Mouse (Mus musculus): ENCODE measurements around the gene Smim12. TPM values are rescaled to one million over a fixed set of nuclear protein-coding genes. Genes with fewer than 3 reads are reported as not detected.

The Smim12 gene
- total RNA-seq, 2 experiments from 2014 or later, result 33.8 to 49.1 TPM

- no peak for ATAC-seq (replicated peaks; ENCODE audit: poor library complexity)
These were observed 10.0 kb upstream of the Smim12 start for GRCm38 (mm10) chr4:127233416-127234125.

DNA sequence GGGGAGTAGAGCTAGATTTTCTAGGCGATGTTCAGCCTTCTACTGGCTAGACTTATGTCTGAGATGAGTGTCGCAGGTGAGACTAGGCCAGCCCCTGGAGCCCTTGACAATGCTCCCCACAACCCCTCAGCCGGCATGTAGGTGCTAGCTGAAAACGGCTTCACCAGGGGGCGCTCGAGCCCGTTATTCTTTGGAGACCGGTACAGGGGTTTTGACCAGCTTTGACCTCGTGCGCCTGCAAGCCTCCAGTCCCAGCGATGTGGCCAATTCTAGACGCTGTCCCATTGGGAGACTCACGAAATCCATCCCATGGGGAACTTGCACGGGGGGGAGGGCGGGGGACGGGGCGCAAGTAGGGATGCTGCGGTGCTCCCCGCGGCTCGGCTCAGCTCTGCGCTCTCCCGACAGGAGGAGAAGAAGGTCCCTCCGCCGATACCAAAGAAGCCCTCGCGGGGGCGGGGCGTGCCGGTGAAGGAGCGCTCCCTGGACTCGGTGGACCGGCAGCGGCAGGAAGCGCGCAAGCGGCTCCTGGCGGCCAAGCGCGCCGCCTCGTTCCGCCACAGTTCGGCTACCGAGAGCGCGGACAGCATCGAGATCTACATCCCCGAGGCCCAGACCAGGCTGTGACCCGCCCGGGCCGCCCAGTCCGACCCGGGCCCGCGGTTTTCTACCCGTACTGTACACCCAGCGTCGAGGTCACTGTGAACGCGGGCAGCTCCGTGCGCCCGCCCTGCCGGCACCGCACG, 7.7 kb upstream of the Smim12 start:
- peak; percentile 87 for ATAC-seq (replicated peaks; ENCODE audit: poor library complexity)

- no peak for ATAC-seq (replicated peaks; ENCODE audit: poor library complexity)
These were observed 7.0 kb upstream of the Smim12 start for GRCm38 (mm10) chr4:127236631-127237030.

- ATAC-seq (replicated peaks; ENCODE audit: poor library complexity), result no peak
These were observed 6.3 kb upstream of the Smim12 start for GRCm38 (mm10) chr4:127237271-127237670.

DNA sequence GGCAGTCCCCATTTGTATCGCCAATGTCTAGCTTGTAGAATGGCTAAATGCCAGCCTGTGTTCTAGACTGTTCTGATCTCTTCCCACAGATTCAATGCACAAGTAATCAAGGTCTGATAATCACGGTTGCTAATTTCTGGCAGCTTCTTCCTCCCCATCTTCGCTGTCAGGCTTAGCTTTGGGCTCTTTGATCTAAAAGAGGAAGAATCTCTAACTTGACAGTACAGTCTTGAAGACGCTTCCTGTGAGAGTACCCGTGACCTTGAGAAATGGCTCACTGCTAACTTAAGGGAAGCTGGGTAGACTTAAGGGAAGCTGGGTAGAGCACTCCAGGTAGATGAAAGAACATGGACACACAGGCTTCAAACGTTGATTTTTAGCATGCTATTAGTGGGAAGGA, 888 bp upstream of the Smim12 start:
- peak; percentile 50 for ATAC-seq (replicated peaks; ENCODE audit: poor library complexity)

DNA sequence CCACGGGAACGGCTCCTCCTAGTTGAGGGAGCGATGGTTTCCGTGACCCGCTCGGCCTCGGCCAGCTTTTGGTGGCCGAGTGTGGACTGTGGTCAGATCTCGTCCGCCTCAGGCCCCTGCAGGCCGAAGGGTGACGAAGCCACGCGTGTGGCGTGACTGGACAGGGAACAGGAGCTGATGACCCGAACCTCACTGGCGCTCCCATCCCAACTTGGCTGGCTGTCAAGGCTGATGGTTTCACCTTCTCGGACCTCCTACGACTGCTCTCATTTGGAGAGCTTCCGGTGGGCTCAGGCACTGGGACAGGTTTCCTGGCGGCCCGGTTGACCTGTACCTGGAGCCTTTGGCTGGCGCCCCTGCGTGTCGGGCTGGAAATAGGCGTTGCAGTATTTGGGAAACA, 369 bp downstream of the Smim12 start:
- peak; percentile 11 for ATAC-seq (replicated peaks; ENCODE audit: poor library complexity)

- peak; percentile 99 for ATAC-seq (replicated peaks; ENCODE audit: poor library complexity)
These were observed 6.2 kb downstream of the Smim12 start for GRCm38 (mm10) chr4:127249701-127250349.

DNA sequence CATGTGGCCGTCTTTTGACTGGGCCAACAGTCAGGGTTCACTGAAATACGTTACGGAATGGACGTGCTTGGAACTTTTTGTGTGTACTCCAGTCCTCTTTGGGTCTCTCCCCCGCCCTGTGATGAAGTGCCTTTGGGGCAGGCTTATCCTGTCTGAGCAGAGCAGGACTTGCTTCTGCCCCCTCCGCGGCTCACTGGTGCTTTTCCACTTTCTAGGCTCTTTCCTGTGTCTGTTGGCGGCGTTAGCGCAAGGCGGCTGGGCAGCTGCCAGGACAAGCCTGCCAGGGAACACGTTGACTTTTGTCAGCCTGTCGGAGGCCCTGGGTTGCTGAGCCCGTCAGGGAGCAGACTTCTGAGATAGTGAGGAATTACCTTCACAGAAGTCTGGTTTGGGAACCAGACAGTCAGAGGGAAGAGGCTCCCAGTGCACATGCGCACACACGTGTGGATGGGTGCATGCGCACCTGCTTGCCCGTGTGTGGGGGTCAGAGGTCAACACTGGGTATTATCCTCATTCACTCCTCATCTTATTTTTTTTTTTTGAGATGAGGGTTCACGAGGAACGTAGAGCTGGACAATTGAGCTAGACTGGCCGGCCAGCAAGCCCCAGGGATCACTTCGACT, 8.5 kb downstream of the Smim12 start:
- peak; percentile 45 for ATAC-seq (replicated peaks; ENCODE audit: poor library complexity)

GRCm38 (mm10) chr4:127256739-127257138, 13.2 kb downstream of the Smim12 start:
- ATAC-seq (replicated peaks; ENCODE audit: poor library complexity), result no peak

DNA sequence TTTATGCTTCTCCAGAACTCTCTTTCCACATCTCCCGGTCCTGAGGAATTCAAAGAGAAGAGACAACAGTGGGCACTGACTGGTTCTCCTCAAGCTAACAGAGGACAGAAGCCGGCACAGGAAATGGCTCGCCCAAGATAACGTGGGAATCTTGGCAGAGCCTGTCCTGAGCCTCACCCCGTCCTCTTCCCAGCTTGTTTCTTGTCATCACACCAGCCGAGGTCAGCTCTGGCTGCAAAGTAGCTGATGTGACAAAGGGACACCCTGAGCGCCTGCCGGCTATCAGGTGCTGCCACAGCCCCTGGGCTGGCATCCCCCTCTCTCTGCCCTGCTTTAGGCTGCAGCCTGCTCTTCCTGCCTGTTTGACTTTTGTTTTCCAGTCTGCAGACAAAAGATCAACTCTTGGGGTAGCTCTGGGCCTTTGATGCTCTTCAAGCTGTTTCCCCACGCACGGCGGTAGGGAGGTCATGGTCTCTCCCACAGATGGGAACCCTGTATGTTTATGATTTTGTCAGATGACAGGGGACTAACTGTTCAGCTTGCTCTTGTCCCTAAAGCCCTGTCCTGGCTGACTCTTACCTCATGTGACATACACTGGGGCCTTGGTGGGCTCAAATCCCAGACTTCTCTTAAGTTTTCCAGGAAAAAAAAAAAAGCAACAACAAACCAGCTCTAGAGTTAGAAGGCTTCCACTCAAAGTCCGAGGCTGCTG, 14.8 kb downstream of the Smim12 start:
- ATAC-seq (replicated peaks; ENCODE audit: poor library complexity), result no peak

DNA sequence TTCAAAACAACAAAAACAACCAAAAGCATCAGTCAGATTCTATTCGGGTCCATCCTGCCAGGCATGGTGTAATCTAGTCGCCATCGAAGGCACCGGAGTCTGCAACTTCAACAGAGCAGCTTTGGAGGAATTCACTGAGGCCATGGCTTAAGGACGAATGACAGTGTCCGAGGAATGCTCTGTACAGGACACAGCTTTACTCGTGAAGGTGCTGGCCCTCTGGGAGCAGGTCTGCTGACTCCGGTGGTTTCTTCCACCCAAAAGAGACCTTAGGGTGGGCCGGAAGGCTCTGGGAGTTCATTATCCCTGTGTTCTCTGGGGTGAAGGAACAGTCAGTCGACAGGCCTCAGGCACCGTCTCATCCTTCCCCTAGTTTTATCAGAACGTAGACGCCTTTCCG, 18.0 kb downstream of the Smim12 start:
- ATAC-seq (replicated peaks; ENCODE audit: poor library complexity), result no peak

- ATAC-seq (replicated peaks; ENCODE audit: poor library complexity), result no peak
These were observed 20.0 kb downstream of the Smim12 start for GRCm38 (mm10) chr4:127263438-127264182.

- no peak for ATAC-seq (replicated peaks; ENCODE audit: poor library complexity)
These were observed 20.6 kb downstream of the Smim12 start for GRCm38 (mm10) chr4:127264183-127264554.

- no peak for ATAC-seq (replicated peaks; ENCODE audit: poor library complexity)
These were observed 34.9 kb downstream of the Smim12 start for GRCm38 (mm10) chr4:127278451-127279001.

DNA sequence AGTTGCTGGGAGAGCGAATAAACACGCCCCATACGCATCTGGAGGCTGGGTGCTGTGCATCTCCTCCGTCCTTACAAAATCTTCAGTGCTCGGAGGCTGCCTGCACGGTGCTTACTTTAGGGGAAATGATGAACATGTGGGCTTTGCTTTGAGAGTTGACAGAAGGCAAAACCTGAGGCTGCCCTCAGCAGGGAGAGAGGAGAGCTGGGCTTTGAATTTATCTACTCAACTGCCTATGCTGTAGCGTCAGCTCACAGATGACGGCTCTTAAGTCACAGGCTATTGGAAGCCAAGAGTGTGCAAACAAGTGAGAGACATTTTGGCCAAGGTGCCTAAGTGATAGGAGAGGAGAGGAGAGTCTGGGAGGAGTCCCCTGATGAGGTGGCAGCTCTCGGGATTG, 35.7 kb downstream of the Smim12 start:
- ATAC-seq (replicated peaks; ENCODE audit: poor library complexity), result no peak

GRCm38 (mm10) chr4:127286907-127287306, 43.3 kb downstream of the Smim12 start:
- no peak for ATAC-seq (replicated peaks; ENCODE audit: poor library complexity)

GRCm38 (mm10) chr4:127289039-127289548, 45.5 kb downstream of the Smim12 start:
- no peak for ATAC-seq (replicated peaks; ENCODE audit: poor library complexity)

GRCm38 (mm10) chr4:127292631-127293030, 49.0 kb downstream of the Smim12 start:
- ATAC-seq (replicated peaks; ENCODE audit: poor library complexity), result no peak

Measured in megakaryocyte progenitor cell, adult 5-6 weeks (primary cell).